Mouse (Mus musculus) brain, embryonic 14.5 days (tissue): Measurements from ENCODE around the gene Zfr2.
"Not testable (repeated sequence)": the region's sequence is repeated elsewhere in the genome, so short reads cannot be mapped to it uniquely, and the experiment has no call there.

Experiments
- CTCF ChIP-seq: fragments of 200-500 bp; IDR thresholded peaks from 2 replicates; pipeline ENCODE4 v1.5.1; 2012; ENCODE audit warnings: inconsistent platforms, mild to moderate bottlenecking, moderate library complexity, borderline replicate concordance; ENCODE audit not compliant: insufficient read depth, insufficient read length; ENCODE audit errors: extremely low read depth
- POLR2A ChIP-seq: fragments of 200-500 bp; IDR thresholded peaks from 2 replicates; pipeline ENCODE4 v1.6.1; 2012; ENCODE audit warnings: mild to moderate bottlenecking, inconsistent platforms, borderline replicate concordance; ENCODE audit not compliant: poor library complexity, insufficient read depth, insufficient read length, severe bottlenecking; ENCODE audit errors: extremely low read depth

GRCm38 (mm10) chr10:81223731-81224130 lies 9.2 kb upstream of the Zfr2 start:
- TF ChIP-seq CTCF, POLR2A: not testable (repeated sequence)
